Mouse (Mus musculus) adrenal gland, adult 18-20 months (tissue): Measurements from ENCODE around the gene Otud4. TPM values are rescaled to one million over a fixed set of nuclear protein-coding genes. Genes with fewer than 3 reads are reported as not detected.
"Not testable (repeated sequence)": the region's sequence is repeated elsewhere in the genome, so short reads cannot be mapped to it uniquely, and the experiment has no call there.

Source experiments
- DNase-seq, 2 experiments: peaks; one replicate each; pipeline ENCODE4 v3.0.0; 2021 to 2022; ENCODE audit warnings: low spot score in 2 of 2
- total RNA-seq, 2 experiments: library from RNA; stranded (reverse); gene quantifications; 1 replicate in 1 of 2; 2 replicates in 1 of 2; pipeline ENCODE4 v1.2.3; 2021

The Otud4 gene
- total RNA-seq, 2 experiments from 2014 or later = 37.6 to 46.8 TPM

DNA sequence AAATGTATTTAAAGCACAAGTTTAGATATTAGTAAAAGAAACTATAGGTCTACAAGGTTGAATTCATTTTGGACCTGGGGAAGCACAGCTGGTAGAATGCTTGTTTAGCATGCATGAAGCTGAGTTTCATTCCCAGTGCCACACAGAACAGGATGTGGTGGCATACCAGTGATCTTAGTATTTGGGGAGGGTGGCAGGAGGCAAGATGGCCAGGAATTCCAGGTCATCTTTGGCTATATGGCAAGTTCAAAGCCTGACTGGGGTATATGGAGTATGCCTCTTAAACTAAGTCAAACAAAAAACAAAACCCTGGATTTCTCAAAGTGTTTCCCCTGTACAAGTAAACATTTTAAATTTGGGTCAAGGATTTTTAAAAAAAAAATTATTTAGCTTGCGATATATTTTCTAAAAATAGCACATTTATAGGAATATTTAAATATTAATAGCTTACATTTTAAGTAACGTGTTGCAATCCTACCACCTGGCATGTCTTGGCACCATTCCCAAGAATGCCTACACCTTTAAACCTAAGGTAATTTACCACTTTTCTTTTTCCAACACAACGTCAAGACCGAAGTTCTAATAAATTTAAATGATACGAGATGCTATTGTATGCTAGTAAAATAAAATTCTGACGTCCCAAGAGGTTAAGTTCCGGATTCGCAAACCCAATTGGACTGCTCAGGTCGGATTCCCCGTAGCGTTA is 1.3 kb upstream of the Otud4 start:
- DNase-seq = no peak

DNA sequence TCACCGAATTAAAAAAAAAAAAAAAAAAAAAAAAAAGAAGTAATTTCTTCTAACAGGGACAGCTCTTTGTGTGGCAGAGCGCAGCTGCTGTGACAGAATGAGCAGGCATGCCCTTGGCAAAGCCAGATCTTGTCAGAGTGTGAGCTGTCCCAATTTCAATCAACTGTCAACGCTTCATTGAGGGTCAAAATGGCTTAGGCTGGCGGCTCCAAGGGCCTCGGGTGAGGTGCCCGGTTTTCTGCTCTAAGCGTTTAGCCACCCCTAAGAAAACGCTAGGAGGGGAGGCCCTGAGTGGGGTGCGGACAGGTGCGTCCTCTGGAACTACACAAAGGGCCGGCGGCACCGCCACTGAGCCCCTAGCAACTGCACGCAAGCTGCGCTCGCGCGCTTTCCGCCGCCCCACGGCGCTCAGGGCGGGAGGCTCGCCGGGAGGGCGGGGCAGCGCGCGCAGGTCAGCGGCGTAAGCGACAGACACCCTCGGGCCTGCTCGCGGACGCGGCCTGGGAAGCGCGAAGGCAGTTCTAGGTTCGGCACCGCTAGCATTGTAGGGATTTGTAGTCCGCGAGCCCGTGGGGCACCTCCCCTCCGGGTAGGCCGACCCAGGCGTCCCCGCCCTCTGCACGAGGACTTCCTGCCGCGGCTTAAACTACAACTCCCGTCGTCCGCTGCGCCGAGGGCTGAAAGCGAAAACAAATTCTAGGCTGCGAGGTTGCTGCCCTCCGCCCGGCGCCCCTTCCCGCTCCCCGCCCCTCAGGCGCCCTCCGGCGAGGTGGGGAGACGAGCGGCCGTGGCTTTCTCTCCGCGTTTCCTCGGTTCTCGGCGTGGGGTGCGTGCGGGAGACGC is 490 bp upstream of the Otud4 start:
- DNase-seq = peak; percentile 91 to 95

DNA sequence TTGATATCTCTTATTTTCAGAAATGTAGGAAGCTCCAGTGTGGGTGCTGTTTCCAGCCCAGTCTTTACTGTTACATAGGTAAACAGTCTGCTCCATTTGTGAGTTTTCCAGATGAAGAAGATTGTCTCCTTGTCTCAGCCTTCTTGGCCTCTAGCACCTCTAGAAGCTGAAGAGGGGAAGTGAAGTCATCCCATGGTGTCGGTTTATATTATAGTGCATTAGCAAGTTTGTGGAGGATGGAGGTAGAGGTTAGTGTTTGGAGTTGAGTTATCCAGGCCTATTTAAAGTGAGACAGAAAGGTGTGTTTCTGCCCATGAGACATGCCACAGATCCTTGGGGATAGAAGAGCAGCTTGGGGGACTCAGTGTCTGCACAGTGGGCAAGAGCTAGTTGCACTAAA is 1.7 kb downstream of the Otud4 start:
- no peak for DNase-seq

DNA sequence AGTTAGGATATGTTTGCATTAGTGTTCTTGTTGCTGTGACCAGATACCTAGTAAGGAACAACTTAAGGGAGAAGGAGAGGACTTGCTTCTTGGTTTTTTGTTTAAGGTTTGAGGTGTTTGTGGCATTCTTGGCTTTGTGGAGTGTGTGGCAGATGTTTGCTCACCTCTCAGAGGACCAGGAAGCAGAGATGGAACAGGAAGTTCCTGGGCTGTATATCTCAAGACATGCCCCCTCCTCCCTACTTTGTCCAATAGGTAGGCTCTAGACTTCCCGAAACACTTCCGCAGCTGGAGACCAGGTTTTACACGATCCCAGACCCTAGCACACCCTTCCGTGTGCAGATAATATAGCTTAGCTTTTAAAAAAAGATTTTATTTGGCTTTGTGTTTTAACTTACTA is 10.2 kb downstream of the Otud4 start:
- no peak for DNase-seq

DNA sequence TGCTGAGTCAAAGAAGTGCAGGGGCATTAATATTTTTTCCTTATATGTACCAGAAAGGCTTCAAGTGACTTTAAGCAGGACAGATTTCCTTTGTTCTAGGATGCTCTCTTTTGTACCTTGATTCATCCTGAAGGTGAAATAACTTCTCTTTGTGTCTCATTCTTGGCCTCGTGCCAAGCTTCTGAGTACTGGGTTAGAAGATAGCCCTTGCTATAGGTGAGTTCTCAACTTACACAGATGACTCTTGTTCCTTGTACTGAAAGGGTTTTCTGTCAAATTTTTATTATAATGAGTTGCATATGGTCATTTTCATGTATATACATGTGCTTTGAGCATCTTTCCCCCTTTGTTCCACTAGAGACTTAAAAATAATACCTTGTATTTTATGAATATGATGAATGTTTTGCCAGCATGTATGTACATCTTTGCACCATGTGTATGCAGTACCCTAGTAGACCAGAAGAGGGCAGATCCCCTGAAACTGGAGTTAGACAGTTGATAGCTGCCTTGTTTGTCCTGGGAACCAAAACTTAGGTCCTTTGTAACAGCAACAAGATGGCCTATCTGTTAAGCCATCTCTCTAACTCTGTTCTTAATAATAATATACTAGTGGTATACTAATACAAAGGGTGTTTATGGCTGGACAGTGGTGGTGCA is 10.9 kb downstream of the Otud4 start:
- DNase-seq = no peak

DNA sequence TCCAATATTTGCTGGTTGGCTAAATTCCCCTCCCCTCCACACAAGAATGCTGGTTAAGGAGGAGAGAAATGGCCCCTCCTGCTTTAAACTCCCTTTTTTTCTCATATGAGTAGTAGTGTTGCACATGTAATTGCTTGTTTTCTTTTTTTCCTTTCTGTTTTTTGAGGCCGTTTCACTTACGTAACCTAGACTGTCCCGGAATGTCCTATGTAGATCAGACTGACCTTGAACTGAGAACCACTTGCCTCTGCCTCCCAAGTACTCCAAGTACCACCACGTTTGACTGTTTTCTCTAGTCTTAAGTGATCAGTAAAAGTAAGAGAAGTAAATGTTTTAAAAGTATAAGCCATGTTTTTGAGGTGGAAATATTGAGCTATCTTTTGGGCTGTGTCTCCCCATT is 14.3 kb downstream of the Otud4 start:
- no peak for DNase-seq

DNA sequence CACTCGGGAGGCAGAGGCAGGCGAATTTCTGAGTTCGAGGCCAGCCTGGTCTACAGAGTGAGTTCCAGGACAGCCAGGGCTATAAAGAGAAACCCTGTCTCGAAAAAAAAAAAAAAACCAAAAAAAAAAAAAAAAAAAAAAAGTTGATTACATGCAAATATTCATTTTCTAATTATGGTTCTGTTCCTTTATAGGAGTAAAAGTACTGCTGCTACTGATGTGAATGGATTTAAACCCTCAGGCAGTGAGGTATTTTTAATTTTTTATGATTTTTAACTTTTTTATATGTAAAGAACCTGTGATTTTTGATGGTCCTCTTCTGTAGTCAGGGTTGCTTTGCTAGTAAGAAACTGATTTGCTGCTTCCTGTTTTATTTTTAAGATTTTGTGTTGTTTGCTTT is 19.3 kb downstream of the Otud4 start:
- DNase-seq = not testable (repeated sequence)

DNA sequence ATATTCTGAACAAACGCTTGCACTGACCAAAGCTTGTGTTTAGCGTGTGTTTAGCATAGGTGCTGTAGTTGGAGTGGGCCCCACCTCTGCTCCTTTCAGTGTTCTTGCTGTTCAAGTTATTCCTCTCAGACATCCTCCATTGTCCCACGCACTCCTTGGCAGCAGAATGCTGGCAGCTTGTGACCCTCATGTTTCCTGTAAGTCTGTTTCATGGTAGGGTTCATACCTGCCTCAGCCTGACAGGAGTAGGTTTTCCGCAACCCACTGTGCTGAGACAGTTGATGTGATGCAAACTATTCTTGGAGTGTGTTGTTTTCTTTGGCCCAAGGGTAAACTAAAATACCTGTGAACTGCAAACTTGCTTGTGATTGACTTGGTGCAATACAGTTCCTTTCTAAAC is 37.0 kb downstream of the Otud4 start:
- no peak for DNase-seq

DNA sequence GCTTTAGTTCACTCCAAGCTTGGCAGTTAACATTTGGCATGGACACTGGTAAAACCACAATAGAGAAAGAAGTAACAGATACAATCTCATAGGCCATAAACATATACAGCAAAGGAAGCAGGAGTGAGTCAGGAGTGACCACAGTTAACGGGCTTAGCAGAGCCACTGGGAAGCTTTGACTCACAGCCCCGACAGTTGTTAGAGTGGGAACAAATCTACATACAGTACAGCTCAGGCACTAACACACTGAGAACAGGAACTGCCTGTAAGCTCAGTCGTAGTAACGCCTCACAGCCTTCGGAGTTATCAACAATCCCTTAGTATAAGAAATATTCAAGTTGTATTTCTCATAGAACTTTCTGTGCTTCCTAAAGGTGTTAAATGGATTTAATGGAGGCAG is 39.6 kb downstream of the Otud4 start:
- DNase-seq = no peak

DNA sequence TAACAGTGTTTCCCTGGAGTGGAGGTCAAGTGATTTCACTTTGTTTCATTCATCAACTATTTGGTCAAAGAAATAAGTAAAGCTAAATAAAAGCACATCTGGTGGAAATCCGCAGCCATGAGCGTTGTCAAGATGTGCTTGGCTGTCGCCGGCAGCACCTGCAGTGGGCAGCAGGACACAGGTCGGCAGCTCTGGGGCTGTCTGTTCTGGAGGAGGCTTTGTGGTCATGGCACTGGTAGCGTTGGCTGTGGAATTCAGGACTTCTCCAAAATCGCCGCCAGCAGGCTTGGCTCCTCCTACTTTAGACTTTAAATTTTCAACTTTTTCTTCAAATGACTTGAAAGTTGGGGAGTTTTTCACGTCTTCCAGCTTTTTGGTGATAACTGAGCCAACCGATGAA is 40.7 kb downstream of the Otud4 start:
- DNase-seq = not testable (repeated sequence)

DNA sequence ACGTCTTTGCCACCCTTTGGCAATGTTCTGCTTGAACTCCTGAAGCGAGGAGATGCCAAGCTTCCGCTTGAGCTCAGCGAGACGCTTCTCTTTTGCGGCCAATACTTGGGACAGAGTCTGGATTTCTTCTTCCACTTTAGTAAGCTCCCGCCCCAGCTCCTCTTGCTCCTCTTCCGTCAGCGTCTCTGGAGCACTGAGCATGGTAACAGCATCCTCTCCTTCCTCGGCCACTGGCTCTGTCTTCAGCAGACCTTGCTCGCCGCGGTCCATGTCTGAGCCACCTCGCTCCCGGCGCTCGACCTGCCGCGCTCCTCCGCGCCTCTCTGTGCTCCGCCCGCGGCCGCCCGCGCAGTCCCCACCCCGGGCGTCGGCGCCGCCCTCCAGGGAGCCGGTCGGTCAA is 41.1 kb downstream of the Otud4 start:
- peak; percentile 31 to 43 for DNase-seq

DNA sequence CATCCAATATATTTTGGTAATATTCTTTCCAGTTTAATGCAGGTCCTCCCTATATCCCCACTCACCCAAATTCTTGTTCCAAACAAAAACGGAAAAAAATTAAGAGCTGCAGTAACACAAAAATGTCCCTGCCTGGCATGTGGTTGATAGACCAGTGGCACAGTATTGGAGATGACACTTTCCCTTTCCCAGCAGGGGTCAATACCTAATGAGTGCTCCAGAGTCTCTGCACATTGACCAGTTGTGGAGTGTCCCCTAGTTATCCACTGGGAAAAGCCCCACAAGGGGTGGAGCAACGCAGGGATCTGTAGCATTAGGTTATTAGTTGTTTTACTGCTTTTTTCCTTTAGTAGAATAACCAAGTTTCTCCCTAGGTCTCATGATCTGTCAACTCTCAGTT is 41.5 kb downstream of the Otud4 start:
- no peak for DNase-seq

DNA sequence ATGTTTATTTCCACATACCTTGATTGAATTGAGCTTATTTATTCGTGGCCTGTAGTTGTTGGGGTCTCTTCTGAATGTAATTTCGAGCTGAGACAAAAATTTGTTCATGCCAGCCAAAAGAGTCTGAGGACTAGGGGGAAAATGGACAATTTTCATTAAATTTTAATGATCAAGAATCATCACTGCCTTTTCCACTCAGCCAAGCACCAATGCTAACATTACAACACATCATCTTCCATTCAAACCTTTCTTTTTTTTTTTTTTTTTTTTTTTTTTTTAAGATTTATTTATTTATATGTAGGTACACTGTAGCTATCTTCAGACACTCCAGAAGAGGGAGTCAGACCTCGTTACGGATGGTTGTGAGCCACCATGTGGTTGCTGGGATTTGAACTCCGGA is 46.5 kb downstream of the Otud4 start:
- DNase-seq = not testable (repeated sequence)

DNA sequence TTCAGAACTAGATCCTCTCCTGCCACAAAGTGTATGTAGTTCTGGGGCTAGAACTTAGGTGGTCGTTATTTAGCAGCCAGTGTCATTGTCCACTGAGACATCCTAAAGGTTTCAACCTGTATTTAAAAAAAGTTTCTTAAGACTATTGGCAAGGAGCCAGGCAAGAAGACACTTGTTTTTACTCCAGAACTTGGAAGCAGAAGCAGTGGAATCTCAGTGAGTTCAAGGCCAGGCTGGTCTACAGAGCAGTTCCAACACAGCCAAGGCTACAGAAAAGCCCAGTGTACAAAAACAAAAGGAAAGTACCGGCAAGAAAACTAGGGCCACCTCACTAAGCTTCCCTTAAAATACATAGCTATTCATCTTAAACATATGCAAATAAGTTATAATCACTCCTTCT is 53.1 kb downstream of the Otud4 start:
- no peak for DNase-seq

DNA sequence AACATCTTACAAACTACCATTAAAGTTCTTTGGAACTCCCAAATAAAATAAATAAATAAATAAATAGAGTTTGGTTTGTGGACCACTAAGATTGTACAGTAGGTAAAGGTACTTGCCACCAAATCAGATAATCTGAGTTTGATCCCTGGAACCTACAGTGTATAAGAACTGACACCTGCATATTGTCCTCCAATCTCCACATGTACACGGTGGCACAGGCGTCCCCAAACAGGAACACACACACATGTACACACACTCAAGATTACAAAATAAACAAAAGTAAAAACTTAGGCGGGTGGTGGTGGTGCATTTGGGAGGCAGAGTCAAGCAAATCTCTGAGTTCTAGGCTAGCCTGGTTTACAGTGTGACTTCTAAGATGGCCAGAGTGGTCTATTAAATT is 67.3 kb downstream of the Otud4 start:
- no peak for DNase-seq

DNA sequence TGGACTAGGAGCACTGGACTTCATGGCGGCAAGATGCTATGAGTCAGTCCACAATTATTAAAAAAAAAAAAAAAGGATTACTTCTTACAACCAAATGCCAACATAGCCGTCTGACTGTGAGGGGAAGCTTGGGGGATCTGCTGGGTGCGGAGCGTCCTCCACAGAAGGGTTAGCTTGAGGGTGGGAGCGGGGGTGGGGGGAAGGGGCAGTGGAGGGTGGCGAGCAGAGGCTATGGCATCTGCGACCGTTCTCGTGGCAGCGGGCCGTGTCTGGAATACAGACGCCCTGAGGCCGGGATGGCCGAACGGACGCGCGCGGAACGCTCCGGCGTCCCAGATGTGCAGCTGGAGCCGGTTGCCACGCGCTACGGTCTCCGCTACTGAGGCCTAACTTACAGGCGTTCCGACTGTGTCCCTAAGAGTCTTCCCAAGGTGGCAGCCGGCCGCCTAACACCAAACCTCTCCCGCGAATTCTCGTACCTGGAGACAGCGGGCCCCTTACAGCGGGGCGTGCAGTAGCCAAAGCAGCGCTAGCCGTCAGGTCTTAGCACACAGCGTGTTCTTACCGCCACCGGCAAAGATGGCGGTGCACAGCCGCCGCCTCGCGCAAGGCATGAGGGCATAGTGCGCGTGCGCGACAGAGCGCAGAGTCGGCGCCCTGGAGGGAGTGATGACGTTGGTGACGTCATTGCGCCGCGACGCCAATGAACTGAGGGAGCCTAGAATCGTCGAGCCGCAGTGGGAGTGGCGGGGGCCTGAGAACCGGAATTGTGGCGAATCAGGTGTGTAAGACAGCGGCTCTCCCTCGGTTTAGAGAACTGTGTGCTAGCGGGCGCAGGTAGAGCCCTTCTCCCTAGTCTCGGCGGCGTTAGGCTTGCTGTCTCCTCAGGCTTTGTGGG is 71.9 kb downstream of the Otud4 start, which contains the start of the genes Abce1 and Anapc10:
Gene Abce1, minus strand, starts transcription at position 677 of the 898 bp plus-strand sequence.
Gene Anapc10, plus strand, starts transcription at position 757 of the 898 bp plus-strand sequence.
- peak; percentile 98 to 99 for DNase-seq

DNA sequence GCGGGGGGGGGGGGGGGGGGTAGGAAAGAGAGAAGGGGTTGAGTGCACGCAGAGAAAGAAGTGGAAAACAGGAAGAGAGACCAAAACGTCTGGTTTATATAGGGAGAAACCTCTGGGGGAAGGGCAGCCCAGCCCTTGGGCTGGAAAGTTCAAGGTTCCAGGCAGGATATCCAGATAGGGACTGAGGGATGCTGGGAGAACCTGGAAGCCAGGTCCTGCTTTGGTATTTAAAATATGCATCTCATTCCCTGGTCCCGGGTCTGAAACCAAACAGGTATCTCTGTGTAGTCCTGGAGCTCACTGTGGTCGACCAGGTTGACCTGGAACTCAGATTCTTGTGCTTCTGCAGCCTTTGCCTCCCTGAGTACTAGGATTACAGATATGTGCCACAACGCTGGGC is 73.3 kb downstream of the Otud4 start:
- no peak for DNase-seq

DNA sequence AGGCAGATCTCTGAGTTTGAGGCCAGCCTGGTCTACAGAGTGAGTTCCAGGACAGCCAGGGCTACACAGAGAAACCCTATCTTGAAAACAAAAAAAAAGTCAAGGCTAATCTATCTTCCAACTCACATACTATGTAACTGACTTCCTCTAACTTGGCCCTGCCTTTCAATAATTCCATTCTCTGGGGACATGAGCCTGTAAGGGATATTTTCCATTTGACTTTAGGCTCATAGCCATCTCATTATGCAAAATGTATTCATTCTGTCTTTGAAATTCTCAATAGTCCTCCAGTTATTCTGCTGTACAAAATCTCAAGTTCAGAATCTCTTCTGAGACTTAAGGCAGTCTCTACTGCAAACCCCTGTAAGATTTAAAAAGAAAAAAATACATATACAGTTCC is 82.1 kb downstream of the Otud4 start:
- no peak for DNase-seq

DNA sequence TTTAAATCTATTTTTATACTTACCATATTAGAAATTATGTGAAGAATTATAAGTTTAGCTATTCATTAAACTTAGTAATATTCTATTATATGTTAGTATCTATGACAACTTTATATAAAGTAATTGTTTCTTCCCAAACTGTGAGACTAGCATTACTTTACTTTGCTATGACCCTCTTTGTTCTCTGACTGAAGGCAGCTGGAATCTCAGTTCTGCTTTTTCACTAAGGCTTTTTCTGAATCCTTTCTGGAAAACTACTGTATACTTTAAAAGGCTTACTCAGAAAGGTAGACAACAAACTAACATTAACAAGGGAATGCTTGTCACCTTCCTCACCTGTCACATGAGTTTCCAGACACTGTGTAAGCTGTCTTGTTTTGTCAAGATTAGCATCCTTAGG is 83.9 kb downstream of the Otud4 start:
- DNase-seq = no peak

DNA sequence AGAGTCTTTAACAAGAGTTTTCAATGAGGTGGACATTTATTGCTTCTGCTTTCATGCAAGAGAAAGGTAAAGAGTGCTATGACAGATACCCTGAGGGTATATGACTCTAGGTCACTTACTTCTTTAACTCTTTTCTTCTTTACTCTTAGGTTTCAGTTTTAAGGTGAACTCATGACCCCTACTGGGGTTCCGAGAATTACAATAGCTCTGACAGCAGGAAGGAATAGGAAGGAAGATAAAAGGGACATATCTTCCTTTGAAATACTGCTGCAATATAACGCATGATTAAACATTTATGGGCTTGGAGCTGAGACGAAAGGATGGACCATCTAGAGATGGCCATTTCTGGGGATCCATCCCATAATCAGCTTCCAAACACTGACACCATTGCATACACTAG is 85.2 kb downstream of the Otud4 start:
- no peak for DNase-seq
